Mouse (Mus musculus) lung, postnatal 4 days (tissue): ENCODE measurements around the gene Tmem158.

ENCODE experiments used
- DNase-seq, 2 experiments: peaks; one replicate each; pipeline ENCODE4 v3.0.0; 2021

Tmem158 gene

DNA sequence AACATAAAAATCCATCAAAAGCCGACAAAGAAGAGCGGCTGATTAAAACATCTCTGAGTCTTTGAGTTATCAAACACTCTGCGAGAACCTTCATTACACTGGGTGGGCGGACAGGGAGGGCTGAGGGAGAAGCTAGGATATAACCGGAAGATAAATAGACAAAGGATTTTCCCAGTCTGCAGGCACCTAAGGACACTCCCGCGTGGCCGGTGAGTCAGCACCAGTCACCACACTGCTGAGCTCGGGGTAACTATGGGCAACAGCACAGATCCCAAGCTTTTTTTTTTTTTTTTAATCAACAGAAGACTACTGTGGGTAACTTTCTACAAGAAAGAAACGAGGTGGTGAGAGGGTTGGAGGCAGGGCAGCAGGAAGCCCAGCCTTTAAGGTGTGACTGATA is 16.6 kb downstream of the Tmem158 start:
- no peak for DNase-seq

DNA sequence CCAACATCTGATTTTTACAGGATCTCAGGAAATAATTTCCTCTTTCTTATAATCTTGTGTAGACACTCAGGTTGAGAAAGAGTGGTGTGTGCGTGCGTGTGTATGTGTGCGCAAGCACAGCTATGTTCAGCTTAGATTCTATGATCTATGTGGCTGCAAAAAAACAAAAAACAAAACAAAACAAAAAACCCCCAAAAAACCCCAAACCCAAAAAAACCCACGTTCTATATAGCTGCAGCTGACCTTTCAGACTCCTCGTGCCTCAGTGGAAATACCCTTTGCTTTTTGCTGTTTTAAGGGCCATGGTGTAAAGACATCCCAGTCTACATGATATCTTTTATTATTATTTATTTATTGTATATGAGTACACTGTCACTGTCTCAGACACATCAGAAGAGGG is 19.4 kb downstream of the Tmem158 start:
- DNase-seq: no peak

DNA sequence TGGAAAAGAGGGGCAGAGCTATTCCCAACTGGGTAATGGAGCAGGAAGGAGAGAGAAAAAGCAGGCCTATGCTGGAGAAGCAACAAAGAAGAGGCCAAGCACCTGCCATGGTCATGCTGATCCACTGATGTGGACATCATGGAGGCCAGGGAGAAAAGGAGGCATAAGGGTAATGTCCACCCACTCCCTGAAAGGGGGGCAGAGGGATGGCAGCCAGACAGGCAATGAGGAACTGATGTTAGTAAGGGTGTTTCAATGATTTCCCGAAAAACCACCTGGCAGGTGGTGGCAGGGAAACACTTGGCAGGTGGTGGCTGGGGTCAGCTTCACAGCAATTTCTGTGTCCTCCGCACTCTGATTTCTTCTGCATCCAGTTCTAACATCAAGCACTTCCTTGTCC is 19.8 kb downstream of the Tmem158 start:
- DNase-seq: no peak

DNA sequence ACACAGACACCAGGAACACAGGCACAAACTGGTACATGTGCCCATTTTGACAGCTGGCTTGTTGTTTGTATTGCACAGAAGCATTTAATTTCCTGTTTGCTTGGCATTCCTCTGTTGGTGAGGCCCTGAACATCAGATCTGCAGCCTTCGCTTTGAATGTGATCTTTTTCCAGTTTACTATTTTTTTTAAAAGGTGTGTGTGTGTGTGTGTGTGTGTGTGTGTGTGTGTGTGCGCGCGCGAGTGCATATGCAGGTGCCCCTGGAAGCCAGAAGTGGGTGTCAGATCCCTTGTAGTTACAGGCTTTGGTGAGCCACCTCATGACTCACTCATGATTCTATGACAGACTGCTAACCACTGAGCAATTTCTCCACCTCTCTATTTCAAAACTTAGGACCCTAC is 20.3 kb downstream of the Tmem158 start:
- DNase-seq: no peak

DNA sequence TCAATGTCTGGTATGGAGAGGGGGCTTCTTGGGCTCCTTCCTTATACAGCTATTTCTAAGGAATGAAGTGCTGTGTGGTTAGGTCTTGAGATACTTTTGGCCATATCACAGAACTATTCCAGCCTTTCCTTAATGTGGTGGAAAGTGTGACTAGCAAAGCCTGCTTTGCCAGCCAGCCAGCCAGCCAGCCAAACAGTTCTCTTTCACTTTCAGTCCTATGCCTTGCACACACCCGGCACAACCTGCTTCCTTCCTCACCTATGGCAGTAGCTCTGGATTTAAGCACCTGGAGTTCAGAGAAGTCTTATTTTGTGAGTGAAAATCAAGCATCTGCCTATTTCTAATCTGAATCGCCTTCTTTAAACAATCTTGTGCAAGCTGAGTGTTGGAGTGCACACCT is 20.9 kb downstream of the Tmem158 start:
- no peak for DNase-seq

DNA sequence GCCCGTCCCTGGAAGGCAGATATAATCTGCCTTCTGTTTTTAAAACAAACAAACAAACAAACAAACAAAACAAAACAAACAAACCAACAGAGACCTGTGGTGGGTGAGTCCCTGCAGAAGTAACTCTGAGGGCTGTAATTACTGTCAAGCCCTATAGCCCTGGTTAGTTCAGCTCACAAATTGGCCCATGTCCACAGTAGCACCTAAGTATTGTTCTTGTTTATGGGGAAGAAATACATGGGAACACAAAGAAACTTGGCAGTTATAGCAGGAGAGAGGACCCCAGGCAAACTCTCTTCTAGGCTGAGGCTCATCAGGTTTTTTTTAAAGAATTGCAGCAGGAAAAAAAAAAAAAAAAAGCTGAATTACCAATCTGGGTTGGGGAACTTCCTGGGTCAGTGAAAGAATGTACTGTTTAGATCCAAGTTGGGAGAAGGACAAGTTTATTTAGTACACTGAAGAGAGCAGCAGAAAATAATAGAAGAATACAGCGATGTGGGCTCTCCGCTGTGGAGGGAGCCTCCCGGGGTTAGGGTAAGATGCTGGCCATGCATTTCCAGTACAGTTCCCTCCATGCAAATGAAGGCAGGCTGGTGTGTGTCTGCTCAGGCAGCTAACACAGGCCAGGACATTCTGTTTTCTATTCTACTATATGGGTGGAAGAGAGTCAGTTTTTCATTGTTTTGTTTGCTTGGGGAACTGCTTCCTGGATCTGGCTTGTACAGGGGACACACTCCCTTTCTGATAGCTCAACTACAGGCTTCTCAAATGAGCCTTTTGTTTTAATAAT is 22.1 kb downstream of the Tmem158 start:
- peak; percentile 15 to 43 for DNase-seq

DNA sequence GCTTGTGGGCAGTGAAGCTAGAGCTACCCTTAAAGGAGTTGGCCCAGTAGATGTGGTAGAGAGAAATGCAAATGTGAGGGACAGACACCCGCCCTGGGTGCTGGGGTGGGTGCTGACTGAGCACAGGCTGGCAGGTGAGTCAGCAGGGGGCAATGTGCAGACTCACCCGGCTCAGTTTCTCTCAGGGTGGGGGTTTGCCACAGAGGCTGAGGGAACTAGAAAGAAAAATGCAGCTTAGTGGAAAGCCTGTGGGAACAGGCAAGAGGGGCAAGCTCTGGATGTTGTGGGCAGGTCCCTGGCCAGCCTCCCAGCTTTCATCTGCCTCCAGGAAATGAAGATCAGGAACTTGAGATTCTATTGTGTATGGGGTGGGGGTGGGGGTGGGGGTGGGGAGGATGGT is 22.8 kb downstream of the Tmem158 start:
- peak; percentile 69 to 86 for DNase-seq

DNA sequence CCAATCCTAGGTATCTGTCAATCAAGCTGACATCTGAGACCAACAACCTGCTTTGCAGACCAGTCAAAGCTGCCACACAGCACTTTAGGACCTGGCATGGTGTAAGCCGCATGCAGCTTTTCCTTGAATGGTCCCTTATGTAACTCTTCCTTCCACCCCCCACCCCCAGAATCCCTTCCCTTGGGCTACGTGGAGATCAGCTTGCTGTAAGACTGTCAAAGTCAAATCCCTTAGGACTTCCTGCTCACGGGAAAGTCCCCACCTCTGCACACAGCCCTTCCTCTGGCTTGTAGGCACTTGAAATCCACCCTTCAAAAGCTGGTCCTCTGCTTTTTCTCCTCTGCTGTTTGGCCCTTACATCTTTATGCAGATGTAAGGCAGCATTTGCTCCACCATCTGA is 24.9 kb downstream of the Tmem158 start:
- no peak for DNase-seq

DNA sequence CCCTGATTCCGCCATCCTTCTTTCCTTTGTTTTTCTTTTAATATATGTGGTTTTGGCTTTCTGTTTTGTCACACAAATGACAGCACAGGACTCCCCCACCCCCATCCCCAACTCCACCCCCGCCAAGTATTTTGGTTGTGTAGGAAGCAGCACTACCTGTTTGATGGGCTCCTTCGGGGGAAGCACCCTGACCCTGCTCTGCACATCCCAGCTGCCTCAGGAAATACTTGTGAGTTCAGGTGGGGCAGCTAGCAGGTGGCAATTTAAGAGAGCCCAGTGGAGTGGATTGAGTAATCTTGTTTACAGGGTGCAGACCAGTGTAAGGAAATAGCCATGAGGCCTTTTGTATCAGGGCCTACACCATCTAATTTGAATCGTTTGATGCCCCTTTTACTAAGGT is 30.7 kb downstream of the Tmem158 start:
- DNase-seq: no peak

DNA sequence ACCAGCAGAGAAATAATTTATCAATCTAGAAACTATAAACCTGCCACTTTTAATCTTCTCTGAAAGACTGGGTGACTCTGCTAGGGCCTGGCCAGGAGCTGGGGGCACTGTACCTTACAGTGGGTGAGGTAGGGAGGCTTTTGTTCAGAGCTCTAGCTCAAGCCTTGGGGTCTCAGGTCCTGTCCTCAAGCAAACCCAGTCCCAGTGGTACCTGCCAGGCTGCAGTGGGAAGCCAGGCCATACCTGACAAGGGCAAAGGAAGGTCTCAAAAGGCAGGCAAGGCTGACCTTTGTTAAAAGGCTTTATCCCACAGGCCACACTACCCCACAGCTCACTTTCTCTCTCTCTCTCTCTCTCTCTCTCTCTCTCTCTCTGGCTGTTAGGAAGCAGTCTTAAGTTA is 31.9 kb downstream of the Tmem158 start:
- DNase-seq: no peak

DNA sequence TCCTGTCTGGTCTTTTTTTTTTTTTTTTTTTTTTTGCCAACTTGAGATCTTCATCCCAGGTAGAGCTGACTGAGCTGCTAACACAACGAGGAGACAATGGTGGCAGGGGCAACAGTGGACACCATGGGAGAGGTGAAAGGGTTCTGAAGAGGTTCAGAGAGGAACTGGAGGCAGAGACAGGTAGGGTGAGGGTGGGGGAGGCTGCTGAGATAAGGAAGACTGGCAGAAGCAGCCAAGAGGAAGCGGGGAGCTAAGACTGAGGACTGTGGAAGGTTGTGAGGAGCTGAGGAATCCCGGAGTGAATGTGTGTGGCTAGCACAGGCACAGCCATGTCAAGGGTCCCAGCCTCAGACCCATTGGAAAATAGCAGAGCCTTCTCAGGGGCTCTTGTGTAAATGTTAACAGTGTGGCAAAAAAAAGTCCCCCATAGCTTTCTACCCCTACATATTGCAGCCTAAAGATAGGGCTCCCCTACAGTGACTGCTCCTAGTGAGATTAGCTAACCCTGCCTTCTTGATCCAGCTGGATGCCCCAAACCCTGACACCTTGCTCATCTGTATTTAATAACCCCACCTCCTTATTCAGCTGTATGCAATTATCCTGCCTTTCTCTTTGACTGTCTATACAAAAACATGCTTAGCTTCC is 33.3 kb downstream of the Tmem158 start:
- no peak for DNase-seq

DNA sequence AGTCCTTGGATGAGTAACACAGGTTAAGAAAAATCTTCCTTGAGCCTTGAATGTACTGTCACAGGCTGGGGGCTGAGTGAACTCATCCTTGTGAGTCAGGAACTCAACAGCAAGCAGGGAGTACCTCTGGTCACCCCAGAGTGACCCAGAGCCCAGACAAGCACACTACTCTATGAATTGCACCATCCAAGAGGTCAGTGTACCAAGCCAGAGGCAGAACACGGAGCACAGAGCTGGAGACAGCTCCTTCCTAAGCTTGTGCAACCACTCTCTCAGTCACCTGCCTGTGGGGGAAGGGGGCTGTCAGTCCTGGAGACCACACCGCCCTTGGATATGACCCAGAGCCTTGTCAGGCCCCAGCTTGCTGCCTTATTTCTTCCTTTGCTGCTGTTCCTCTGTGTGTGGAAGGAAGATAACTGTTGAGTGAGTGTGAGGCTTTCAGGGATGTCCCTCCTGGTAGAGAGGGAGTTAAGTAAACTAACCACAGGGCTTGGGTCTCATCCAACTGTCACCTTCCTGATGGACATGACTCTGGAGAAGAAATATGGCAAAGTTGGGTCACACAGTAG is 35.6 kb downstream of the Tmem158 start:
- DNase-seq: no peak

DNA sequence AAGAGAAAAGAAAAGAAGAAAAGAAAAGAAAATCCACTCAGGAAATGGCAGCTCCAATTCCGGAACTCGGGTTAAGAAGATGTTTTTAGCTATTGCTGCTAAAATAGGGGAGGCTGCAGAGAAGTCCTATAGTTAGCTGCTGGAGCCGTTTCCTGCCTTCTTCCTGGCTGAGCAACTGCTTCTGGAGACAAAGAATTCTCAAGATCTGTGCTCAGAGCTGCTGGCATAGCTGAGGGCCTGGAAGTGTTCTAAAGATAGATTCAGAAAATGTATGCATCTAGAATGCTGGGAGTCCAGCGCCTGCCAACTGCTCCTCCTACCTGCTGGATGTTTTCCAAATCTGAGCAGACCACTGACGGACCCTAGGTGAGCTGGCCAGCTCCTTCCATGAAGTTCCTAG is 40.7 kb downstream of the Tmem158 start:
- no peak for DNase-seq

DNA sequence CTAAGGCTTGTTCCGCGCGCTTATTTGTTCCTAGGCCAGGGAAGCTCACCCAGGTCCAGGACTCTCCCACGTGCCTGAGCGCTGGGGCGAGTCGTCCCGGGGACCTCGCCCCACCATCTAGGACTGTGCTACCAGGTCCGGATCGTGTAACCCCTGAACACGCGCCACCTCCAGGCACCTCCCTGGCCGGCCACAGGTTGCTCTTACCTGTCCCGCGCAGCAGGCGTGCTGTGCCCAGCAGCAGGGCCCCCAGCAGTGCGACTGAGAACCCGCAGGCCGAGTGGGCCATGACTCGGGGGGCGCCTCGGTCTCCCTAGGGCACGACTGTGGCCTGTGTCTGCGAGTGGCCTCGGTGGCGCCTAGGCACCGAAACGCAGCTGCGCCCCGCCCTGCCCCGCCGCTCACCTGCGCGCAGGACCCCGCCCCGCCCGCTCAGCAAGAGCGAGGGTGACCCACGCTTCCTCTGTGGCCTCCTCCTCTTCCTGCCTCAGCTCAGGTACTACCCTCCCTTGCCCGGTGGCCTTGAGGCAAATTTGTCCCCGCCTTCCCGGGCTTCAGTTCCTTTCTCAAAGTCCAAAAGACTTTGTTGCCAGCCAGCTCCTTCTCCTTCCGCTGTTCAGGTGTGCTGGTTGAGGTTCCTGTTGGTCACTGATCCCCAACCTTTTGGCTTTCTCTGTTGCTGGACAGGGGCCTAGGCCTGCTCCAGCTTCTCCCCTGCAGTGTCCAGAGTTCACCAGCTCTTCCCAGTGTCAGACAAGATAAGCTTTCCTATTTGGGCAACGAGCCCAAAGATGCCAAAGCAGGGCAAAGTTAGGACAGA is 44.7 kb downstream of the Tmem158 start, which contains the start of gene Cdcp1:
Gene Cdcp1, minus strand, starts transcription at position 418 of the 820 bp plus-strand sequence.
- DNase-seq: peak; percentile 46 to 67

DNA sequence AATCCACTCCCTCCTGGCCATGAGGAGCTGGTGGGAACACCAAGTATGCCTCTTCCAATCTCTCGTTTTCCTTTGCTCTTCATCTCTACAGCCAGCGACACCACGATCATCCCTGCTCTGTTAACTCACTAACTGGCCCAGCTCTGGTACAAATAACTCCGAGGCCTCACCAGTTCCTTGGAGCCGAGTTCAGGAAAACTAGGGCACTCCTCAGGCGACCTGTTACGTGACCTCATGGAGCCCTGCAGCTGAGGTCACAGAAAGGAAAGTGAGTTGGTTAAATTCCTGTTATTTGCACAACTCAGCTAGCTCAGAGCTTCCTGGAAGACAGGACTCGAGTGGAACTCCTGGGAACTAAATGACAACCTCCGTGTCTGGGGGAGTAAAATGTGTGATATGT is 47.2 kb downstream of the Tmem158 start:
- DNase-seq: no peak
